Mouse (Mus musculus) midbrain, embryonic 10.5 days (tissue): Measurements from ENCODE around the gene Phka2. TPM values are rescaled to one million over a fixed set of nuclear protein-coding genes. Genes with fewer than 3 reads are reported as not detected.

Source experiments
- DNase-seq: peaks from one replicate; pipeline ENCODE4 v3.0.0-alpha.2; 2017; ENCODE audit warnings: low spot score
- H3K27ac ChIP-seq: fragments of 300-500 bp; sonication (generic); replicated peaks from 2 replicates; pipeline ENCODE4 v1.5.1; 2016; ENCODE audit warnings: mild to moderate bottlenecking
- H3K27me3 ChIP-seq: fragments of 300-500 bp; sonication (generic); 2 replicates; pipeline ENCODE4 v1.6.1; 2016; ENCODE audit warnings: low read depth, mild to moderate bottlenecking; ENCODE audit not compliant: poor library complexity, severe bottlenecking
- H3K36me3 ChIP-seq: fragments of 300-500 bp; sonication (generic); 2 replicates; pipeline ENCODE4 v1.6.1; 2016; ENCODE audit warnings: mild to moderate bottlenecking, moderate library complexity
- H3K4me1 ChIP-seq: fragments of 300-500 bp; sonication (generic); 2 replicates; pipeline ENCODE4 v1.6.1; 2016
- H3K4me3 ChIP-seq: fragments of 300-500 bp; sonication (generic); 2 replicates; pipeline ENCODE4 v1.5.1; 2016; ENCODE audit warnings: mild to moderate bottlenecking, moderate library complexity
- H3K9me3 ChIP-seq: fragments of 300-500 bp; sonication (generic); replicated peaks from 2 replicates; pipeline ENCODE4 v1.6.1; 2016; ENCODE audit warnings: mild to moderate bottlenecking
- WGBS: fragments of 180-500 bp; shearing (Covaris S2); methylation state at CpG from one replicate; pipeline ENCODE4 v1.1.7; 2016; 5-methylcytosine and 5-hydroxymethylcytosine counted together
- polyA plus RNA-seq: library from polyadenylated mRNA; unstranded; fragments of >200 nt; fragmentation: Nextera tagmentation; extraction: Ambion mirVana; gene quantifications from 2 replicates; pipeline ENCODE4 v1.2.1, GENCODE M21; 2016

Gene Phka2
- 16.8 and 21.5 TPM in 2 replicates for polyA plus RNA-seq

DNA sequence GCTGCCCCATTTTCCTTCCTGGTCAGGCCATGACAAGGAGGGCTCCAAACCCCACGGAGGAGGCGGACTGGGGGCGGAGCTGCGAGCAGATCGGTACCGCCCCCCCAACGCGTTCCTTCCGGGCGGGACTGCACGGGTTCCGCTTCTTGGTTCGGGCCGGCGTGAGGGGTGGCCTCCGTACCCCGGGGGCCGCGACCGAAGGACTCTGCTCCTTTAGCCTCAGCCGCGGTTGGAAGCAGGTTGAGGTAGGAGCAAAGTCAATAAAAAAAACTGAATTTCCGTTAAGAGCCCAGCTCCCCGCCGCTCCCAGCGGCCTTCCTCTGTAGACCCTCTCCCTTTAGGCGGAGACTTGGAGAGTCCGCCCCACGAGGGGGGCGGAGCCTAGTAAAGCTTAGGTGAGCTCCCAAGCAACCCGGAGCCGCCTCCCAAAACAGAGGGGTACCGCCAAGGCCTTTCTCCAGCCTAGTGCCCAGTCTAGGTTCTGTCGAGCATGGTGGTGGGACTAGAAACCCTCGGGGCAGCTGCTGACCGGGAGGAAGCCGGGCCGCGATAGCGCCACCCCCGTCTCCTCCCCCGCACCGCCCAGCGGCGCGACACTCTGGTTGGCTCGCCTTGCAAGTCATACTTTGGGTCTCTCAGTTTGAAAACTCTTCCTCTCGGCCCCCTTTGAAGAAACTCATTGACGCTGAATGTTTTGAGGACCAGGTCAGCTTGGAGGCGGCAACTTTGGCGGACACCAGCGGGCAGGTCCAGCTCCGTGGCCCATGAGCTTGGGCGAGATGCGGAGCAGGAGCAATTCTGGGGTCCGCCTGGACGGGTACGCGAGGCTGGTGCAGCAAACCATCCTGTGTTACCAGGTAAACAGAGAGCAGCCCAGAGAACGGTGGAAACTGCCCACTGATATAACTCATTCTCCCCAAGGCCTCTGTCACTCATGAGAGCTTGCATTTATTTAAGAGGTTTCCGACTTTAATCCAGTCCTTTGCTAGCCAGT, at the start of gene Phka2:
Phka2 (plus strand) TSS at position 119 of the 994 bp plus-strand sequence.
- WGBS: 14% methylated on average over 61 of the region's 61 CpGs
- H3K4me3 ChIP-seq: peak within 1 kb of the TSS; percentile 64
- DNase-seq: peak; percentile 80
- H3K4me1 ChIP-seq: peaks cover 8% of the 10 kb centered on the region
- 0 out of 2 replicates have a peak, but pooled peaks cover 3% of the 10 kb centered on the region for H3K36me3 ChIP-seq
- H3K27ac ChIP-seq: peak within 1 kb of the TSS; percentile 92
- no peaks in the 10 kb centered on the region for H3K9me3 ChIP-seq
- peaks cover 86% of the 10 kb centered on the region for H3K27me3 ChIP-seq

DNA sequence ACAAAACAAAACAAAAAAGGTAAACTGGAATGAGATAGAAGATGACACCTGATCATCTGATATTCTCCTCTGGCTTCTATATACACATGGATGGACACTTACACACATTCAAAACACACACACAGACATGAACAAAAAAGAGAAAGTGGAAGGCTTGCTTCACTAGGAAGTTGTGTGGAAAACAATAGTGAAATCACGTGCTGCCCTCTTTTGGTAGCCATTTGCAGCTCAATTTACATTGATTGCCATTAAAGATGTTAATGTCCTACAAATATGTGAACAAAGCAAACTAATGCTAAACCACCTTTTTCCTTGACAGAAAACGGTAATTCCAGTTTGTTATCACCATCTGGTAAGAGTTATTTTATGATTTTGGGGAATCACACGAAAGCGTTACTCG, 46.3 kb upstream of the Phka2 start:
- 70% methylated on average over 5 of the region's 5 CpGs for WGBS
- H3K27me3 ChIP-seq: peaks cover 92% of the 10 kb centered on the region

DNA sequence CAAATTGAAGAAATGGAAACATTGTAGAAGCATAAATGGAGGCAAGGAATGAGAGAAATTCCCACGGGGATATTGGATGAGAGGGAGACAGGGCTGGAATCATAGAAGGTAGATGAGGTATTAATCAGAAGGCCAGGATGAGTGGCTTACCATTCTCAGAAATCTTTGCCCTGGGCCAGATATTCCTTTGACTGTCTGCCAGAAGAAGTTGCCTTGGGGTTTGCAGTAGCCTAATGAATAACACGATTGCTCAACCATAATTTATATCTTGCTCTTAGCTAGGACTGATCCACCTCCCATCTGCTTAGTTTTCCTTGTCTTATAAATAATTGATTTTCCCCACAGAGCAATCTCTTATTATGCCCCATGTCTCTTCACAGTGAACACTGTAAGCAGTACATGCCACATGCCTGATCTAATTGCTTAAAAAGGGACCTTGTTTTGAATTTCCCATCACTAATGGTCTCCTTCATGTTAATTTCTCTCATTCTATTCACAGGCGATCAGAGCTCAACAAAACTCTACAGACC, 30.6 kb upstream of the Phka2 start:
- Histone ChIP-seq H3K4me1 (no peaks in the 10 kb centered on the region), H3K27me3 (peaks cover 71% of the 10 kb centered on the region), H3K9me3 (no peaks in the 10 kb centered on the region), H3K36me3 (no peaks in the 10 kb centered on the region), H3K27ac (no peak overlapping the region), H3K4me3 (no peak overlapping the region)
- no peak for DNase-seq
- WGBS: 83% methylated on average over 3 of the region's 3 CpGs

More for the DNA sequence above, 46.3 kb upstream of the Phka2 start:
- Histone ChIP-seq H3K4me1 (no peaks in the 10 kb centered on the region), H3K9me3 (no peaks in the 10 kb centered on the region), H3K27ac (no peak overlapping the region), H3K4me3 (no peak overlapping the region), H3K36me3 (no peaks in the 10 kb centered on the region)
- DNase-seq: no peak

DNA sequence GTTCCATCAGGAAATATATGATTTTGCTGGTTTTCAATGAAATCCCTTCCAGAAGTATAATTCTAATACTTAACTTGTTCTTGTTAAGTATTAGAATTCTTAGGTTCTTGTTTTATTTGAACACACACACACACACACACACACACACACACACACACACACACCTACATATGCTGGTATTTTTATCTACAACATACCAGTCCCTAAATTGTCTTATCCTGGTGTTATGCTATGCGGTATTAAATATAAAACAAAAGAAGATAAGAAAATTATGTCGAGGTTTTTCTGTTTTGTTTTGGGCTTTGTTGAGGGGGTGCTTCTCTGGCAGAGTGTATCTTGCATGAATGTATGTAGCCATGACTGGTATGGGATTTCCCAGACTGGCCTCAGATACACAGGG, 12.2 kb upstream of the Phka2 start:
- H3K27ac ChIP-seq: no peak overlapping the region
- 77% methylated on average over 2 of the region's 2 CpGs for WGBS

DNA sequence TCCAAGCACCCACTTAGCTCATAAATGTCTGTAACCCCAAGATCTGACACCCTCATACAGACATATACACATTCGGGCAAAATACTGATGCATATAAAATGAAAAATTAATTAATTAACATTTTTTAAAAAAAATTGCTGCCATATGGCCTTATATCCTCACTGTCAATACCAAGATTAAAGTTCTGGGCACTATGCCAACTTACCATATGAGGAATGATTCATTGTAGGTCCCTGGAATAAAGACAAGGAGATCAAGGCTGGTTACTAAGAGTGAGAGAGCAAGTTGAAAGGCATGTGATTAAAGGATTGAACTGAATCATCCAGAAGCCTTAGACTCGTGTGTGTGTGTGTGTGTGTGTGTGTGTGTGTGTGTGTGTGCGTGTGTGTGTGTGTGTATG, 7.6 kb upstream of the Phka2 start:
- no peak overlapping the region for H3K4me3 ChIP-seq
- no peaks in the 10 kb centered on the region for H3K4me1 ChIP-seq
- DNase-seq: no peak
- WGBS: 61% methylated on average over 3 of the region's 3 CpGs
- H3K27me3 ChIP-seq: peaks cover 94% of the 10 kb centered on the region
- no peak overlapping the region for H3K27ac ChIP-seq
- no peaks in the 10 kb centered on the region for H3K36me3 ChIP-seq
- no peaks in the 10 kb centered on the region for H3K9me3 ChIP-seq

More for the DNA sequence above, 12.2 kb upstream of the Phka2 start:
- no peak overlapping the region for H3K4me3 ChIP-seq
- no peaks in the 10 kb centered on the region for H3K36me3 ChIP-seq
- no peaks in the 10 kb centered on the region for H3K4me1 ChIP-seq
- H3K27me3 ChIP-seq: peaks cover 96% of the 10 kb centered on the region
- H3K9me3 ChIP-seq: no peaks in the 10 kb centered on the region
- no peak for DNase-seq

DNA sequence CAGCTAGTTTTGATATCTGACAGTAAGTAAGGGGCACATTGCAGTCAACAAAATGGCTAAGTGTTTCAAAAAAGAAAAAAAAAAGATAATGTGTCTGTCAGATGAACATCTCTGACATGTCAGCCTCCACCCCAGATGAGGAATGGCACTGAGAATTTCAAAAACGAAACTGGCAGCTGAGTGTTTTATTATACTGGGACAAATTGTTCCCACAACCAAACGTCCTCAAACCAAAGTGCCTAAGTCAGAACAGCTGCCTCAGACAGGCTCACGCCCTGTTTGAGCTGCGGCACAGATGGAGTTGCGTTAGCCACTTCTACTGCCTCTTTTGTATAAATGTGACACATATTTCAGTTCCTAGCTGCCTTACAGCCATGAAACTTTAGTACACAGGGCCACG, 7.0 kb upstream of the Phka2 start:
- DNase-seq: no peak
- Histone ChIP-seq H3K4me3 (no peak overlapping the region), H3K27me3 (peaks cover 92% of the 10 kb centered on the region), H3K9me3 (no peaks in the 10 kb centered on the region), H3K4me1 (no peaks in the 10 kb centered on the region), H3K36me3 (no peaks in the 10 kb centered on the region), H3K27ac (no peak overlapping the region)
- WGBS: 79% methylated on average over 6 of the region's 6 CpGs

DNA sequence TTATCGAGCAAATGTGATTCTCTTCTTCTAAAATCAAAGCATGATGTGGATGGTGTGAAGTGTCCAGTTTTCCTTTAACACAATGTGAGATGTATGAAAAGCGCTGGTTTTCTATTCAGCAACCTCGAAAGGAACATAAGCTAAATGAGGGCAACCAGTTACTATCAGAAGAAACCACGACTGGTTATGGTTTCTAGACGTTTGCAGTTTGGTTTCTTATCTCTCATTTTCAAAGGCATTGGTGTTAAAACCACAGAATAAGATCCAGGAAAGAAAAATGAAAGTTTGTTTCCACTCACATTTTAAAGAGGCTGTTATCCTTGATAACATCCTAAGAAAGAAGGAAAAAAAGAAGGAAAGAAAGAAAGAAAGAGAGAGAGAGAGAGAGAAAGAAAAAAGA, 5.5 kb upstream of the Phka2 start:
- H3K27me3 ChIP-seq: peaks cover 89% of the 10 kb centered on the region
- WGBS: 77% methylated on average over 5 of the region's 5 CpGs
- H3K9me3 ChIP-seq: no peaks in the 10 kb centered on the region
- H3K27ac ChIP-seq: no peak overlapping the region
- DNase-seq: no peak
- no peaks in the 10 kb centered on the region for H3K4me1 ChIP-seq
- no peaks in the 10 kb centered on the region for H3K36me3 ChIP-seq
- no peak overlapping the region for H3K4me3 ChIP-seq

DNA sequence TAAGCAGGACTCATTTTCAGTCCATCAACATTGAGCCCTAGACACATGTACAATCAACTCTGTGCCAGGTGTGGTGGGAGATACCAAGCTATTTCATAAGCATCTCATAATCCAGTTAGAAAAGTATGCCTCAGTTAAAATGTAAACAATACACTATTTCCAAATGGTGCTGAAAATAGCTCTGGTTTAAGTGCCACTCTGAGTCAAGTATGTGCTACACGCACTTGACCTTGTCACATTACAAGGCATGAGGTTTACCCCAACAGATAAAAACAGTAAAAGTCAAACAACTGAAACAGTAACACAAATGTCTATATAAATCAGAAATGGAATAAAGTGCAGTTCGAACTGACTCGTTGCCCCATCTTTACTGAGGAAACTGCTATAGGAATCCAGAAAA, 871 bp upstream of the Phka2 start:
- no peak for DNase-seq
- Histone ChIP-seq H3K9me3 (no peaks in the 10 kb centered on the region), H3K27me3 (peaks cover 87% of the 10 kb centered on the region), H3K4me1 (peaks cover 8% of the 10 kb centered on the region), H3K27ac (no peak overlapping the region), H3K4me3 (no peak overlapping the region), H3K36me3 (no peaks in the 10 kb centered on the region)
- WGBS: 93% methylated on average over 3 of the region's 3 CpGs

DNA sequence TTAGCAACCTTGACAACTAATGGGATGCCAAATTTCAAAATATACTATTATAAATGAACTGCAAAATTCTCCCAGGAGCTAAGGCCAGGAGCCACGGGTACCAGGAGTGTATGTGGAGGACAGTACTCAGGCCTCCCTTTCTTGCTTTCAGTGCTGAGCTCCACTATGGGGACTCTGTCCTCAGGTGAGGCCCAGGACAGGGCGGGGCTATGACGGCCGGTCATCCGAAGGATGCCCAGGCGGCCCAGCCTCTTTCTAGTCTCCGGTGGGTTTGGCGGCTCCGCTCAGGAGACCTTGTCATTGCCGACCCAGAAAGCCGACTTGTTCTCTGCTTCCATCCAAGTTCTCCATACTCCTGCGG, 299 bp upstream of the Phka2 start:
- Histone ChIP-seq H3K4me1 (peaks cover 8% of the 10 kb centered on the region), H3K27me3 (peaks cover 85% of the 10 kb centered on the region), H3K27ac (peak overlapping the region; percentile 92), H3K36me3 (no peaks in the 10 kb centered on the region), H3K4me3 (peak overlapping the region; percentile 64), H3K9me3 (no peaks in the 10 kb centered on the region)
- no peak for DNase-seq
- WGBS: 25% methylated on average over 12 of the region's 12 CpGs

DNA sequence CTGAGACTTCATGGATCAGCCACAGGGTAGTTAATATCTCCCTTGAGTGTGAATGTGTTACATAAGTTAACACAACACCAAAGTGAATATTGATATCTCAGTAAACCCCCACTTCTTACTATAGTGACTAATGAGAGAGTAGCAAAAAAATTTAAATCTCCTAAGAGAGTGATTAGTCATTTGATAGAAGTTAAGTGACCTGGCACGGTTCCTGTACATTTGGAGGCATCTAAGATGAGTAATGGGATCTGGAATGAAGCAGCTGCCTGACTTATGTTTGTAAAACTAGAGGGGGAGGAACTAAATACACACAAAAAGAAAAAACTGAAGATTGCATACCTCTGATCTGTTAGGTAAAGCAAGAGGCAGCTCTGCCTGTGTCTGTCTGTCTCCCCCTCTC, 7.1 kb downstream of the Phka2 start:
- H3K36me3 ChIP-seq: 0 out of 2 replicates have a peak, but pooled peaks cover 3% of the 10 kb centered on the region
- H3K4me1 ChIP-seq: no peaks in the 10 kb centered on the region
- no peak overlapping the region for H3K27ac ChIP-seq
- H3K27me3 ChIP-seq: peaks cover 78% of the 10 kb centered on the region
- H3K4me3 ChIP-seq: no peak overlapping the region
- 94% methylated on average over 1 of the region's 1 CpGs for WGBS
- H3K9me3 ChIP-seq: no peaks in the 10 kb centered on the region
- DNase-seq: no peak

DNA sequence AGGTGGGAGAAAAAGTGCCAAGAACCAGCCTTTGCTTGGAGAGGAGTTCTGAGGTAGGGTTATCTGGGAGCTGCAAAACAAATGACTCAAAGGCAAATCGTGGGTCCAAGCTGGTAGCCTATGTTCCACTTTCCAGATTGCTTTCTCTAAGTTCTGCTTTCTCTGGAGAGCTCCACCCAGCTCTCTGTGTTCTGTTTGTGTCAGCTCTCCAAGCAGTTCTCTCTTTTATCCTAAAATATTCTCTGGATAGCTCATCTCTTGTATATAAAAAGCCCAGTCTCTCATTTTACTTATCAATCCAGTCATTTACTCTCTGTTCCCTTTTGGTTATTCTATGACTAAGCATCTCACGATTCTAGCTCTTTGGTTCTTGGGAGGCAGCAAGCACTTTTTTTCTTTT, 8.2 kb downstream of the Phka2 start:
- no peaks in the 10 kb centered on the region for H3K9me3 ChIP-seq
- 0 out of 2 replicates have a peak, but pooled peaks cover 3% of the 10 kb centered on the region for H3K36me3 ChIP-seq
- 88% methylated on average over 2 of the region's 2 CpGs for WGBS
- no peak for DNase-seq
- H3K27ac ChIP-seq: no peak overlapping the region
- no peak overlapping the region for H3K4me3 ChIP-seq
- no peaks in the 10 kb centered on the region for H3K4me1 ChIP-seq
- H3K27me3 ChIP-seq: peaks cover 71% of the 10 kb centered on the region

DNA sequence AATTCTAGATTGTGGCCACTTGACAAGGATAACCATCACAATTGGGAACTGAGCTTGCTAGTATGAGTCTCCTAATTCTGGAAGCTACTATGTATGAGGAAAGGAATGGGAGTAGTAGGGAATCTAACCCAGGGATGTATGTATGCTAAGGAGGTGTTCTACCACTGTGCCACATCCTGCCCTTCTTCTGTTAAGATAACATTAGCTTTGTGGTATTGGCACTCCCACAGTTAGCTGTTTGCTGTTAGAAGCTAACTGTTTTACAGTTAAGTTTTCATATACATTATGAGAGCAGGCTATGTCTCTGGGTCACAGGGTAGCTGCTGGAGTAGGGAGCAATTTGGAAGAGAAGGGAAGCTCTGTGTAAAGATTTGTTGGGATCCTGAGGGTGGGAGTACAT, 14.1 kb downstream of the Phka2 start:
- peaks cover 6% of the 10 kb centered on the region; the same call in 1 of the 2 replicates for H3K4me1 ChIP-seq
- no peak for DNase-seq
- H3K4me3 ChIP-seq: no peak overlapping the region
- H3K9me3 ChIP-seq: no peaks in the 10 kb centered on the region
- no peak overlapping the region for H3K27ac ChIP-seq
- peaks cover 83% of the 10 kb centered on the region for H3K27me3 ChIP-seq
- no peaks in the 10 kb centered on the region for H3K36me3 ChIP-seq

DNA sequence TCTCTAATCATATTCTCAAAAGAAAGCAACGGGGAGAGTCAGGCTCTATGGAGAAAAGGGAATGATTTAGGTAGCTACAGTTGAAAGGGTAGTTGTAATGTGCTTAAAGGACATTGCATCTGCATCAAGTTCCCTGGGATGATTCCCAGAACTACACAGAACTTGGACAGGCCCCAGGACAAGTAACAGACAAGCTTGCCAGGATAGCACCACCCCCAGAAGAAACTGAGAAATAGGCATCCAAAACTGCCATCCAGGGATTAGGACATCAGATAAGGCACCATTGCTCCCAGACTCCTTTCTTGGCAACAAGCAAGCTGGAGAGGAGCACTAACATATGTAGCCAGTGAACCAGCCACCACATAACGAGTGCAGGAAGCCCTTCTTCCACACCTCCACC, 40.8 kb downstream of the Phka2 start:
- Histone ChIP-seq H3K4me3 (no peak overlapping the region), H3K9me3 (no peaks in the 10 kb centered on the region), H3K27ac (no peak overlapping the region), H3K4me1 (no peaks in the 10 kb centered on the region), H3K27me3 (peaks cover 59% of the 10 kb centered on the region), H3K36me3 (peaks cover 23% of the 10 kb centered on the region)
- DNase-seq: no peak
- 82% methylated on average over 2 of the region's 2 CpGs for WGBS
